Mouse (Mus musculus): ENCODE data around the gene Fryl. TPM values are rescaled to one million over a fixed set of nuclear protein-coding genes. Genes with fewer than 3 reads are reported as not detected.

Gene Fryl
- polyA plus RNA-seq, 1 experiment from 2014 or later: 35.6 TPM

DNA sequence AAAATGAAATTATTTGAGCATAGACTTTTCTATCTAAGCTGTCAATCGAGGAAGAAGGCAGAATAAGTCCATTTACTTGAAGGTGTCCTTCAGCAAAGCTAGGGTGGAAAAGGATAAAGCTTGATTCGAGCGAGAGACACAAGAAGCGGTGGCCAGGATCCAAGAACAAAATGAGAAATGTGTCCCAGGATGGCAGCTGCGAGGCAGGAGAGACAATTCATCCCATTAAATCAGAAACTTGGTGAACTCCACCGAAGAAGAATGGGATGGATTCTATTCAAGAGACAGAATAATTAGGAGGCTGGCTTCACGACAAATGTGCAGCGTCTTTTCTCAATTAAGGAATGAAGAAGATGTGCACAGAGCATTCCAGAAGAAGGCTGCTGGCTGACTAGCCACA is 14.5 kb downstream of the Fryl start:
- no peak overlapping the region for H3K4me3 ChIP-seq (ENCODE audit: inconsistent target)
- 94% methylated on average over 8 of the region's 8 CpGs for WGBS (ENCODE audit: missing documents)
- H3K79me2 ChIP-seq (ENCODE audit: inconsistent target): peaks cover 99% of the 10 kb centered on the region
- no peaks in the 10 kb centered on the region for H3K36me3 ChIP-seq (ENCODE audit: inconsistent target)
- H3K27ac ChIP-seq: no peak overlapping the region

DNA sequence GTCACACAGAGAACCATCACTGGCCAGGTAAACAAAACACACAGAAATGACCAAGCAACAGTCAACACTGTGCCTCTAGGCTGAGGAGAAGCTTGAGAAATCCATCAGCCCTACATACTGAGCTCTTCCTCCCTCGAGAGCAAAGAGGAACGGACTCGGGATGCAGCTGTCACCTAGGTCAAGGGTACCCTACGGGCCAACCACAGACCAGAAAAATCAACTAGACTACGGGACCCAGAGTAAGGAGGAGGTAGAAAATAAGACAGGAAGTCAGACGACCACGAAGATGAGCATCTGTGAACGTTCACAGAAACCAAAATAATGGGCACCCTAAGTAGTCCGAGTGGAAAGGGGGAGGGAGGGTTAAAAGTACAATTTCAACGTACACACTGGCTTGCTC is 15.1 kb downstream of the Fryl start:
- Histone ChIP-seq H3K4me3 (ENCODE audit: inconsistent target) (no peak overlapping the region), H3K36me3 (ENCODE audit: inconsistent target) (no peaks in the 10 kb centered on the region), H3K79me2 (ENCODE audit: inconsistent target) (peaks cover 99% of the 10 kb centered on the region), H3K27ac (no peak overlapping the region)
- 16% methylated on average over 10 of the region's 10 CpGs for WGBS (ENCODE audit: missing documents)

DNA sequence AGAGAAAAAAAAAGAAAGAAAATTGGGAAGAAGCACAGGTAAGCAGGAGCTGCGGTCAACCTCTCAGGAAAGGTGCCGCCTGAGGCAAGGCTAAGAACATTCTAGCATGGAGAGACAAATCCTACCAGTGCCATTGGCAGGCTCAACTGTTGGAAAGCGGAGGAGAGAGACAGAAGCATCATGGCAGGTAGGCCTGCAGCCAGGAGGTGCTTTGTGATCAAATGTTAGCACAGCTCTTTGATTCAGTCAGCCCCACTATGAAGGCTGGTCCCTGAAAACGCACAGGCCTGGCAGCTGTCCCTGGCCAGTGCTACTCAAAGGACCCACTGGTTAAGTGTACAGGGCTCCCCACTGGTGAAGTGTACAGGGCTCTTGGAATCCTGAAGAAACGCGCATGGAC is 16.0 kb downstream of the Fryl start:
- H3K4me3 ChIP-seq (ENCODE audit: inconsistent target): no peak overlapping the region
- H3K79me2 ChIP-seq (ENCODE audit: inconsistent target): peaks cover 99% of the 10 kb centered on the region
- WGBS (ENCODE audit: missing documents): 96% methylated on average over 6 of the region's 6 CpGs
- H3K36me3 ChIP-seq (ENCODE audit: inconsistent target): no peaks in the 10 kb centered on the region
- H3K27ac ChIP-seq: no peak overlapping the region

DNA sequence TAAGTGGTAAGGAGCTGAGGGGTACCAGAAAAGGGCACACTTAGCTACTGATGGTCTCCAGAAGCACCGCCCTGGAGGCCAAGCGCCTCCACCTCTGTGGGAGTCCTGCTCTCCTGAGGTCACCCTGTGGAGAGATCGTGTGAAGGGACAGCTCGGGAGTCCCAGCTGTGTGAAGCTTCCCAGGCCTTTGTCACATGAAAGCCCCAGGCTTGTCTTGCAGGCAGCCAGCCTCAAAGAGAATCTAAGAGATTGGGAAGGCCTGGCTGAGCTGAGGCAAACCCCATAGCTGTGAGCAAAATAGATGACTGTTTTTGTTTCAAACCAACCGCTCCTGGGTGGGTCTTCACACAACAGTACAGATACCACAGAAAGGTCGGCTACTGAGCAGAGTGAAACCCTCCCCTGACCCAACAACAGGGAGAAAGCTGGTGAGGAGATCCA is 19.5 kb downstream of the Fryl start:
- WGBS (ENCODE audit: missing documents): 91% methylated on average over 6 of the region's 6 CpGs
- H3K27ac ChIP-seq: no peak overlapping the region
- H3K36me3 ChIP-seq (ENCODE audit: inconsistent target): no peaks in the 10 kb centered on the region
- peaks cover 99% of the 10 kb centered on the region for H3K79me2 ChIP-seq (ENCODE audit: inconsistent target)
- H3K4me3 ChIP-seq (ENCODE audit: inconsistent target): no peak overlapping the region

DNA sequence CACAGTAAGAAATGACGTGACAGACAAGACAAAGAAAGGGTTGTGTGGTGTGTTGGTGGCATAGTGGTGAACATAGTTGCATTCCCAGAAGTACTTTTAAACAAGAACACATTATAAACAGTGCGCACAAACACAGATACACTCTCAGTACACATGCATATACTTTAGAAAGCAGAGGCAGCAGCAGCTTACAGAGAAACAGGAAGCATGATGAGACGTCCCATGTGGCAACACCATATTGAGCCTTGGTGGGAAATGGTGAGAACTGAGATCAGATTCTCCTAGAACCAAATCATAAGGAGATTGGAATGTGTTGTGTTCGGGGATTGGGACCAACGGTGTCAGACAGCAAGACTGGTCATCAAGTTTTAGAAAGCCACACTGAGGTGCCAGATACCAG is 21.2 kb downstream of the Fryl start:
- Histone ChIP-seq H3K79me2 (ENCODE audit: inconsistent target) (peaks cover 100% of the 10 kb centered on the region), H3K4me3 (ENCODE audit: inconsistent target) (no peak overlapping the region), H3K27ac (no peak overlapping the region), H3K36me3 (ENCODE audit: inconsistent target) (no peaks in the 10 kb centered on the region)
- 77% methylated on average over 5 of the region's 5 CpGs for WGBS (ENCODE audit: missing documents)

DNA sequence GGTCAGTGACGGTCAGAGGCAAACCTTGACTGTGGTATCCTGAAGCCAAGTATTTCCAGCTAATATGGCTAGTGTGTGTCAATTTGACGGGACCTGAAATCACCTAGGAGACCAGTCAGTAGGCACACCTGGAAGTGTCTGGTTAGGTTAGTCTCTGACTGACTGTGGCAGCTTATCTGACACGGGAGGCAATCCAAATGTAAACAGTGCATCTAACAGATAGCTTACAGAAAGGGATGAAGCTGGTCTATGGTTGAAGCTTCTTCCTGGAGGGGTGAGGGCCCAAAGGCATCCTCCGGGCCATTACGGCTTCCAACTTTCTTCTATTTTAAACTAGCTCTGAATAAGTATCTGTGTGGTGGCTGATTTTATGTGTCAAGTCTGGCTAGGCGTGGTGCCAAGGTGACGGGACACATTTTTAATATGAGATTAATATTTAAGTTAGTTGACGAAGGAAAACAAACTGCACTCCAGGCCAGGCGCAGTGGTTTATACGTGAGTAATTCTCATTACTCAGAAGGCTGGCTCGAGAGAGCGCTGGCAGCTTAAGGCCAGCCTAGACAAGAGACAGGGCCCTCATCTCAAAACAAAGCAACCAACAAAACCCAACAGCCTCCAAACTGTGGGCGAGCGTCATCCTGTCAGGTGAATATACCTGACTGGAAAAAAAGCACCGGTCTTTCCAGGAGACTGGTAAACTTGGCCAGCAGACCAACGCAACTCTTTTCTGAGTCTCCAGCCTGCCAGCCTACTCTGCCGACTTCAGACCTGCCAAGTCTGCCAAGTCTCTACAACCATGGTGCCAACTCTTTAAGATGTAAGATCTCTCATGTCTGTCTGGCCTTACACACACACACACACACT is 23.2 kb downstream of the Fryl start:
- 92% methylated on average over 17 of the region's 17 CpGs for WGBS (ENCODE audit: missing documents)
- H3K79me2 ChIP-seq (ENCODE audit: inconsistent target): peaks cover 100% of the 10 kb centered on the region

DNA sequence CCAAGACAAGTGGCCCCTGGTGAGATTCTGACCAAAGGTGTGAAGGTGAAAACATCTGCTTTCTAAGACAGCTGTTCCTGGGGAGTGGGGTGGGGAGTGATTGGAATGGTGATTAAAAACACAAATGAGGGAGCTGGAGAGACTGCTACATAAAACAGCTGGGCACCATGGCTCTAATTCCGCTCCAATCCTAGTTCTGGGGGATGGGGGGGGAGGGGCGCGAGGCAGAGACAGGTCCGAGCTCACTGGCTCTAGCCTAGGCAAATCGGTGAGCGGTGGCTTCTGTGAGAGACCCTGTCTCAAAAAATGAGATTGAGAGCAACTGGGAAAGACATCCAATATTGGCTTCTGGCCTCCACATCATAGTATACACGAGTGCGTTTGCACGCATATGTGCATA is 24.2 kb downstream of the Fryl start:
- Histone ChIP-seq H3K79me2 (ENCODE audit: inconsistent target) (peaks cover 100% of the 10 kb centered on the region), H3K4me3 (ENCODE audit: inconsistent target) (no peak overlapping the region), H3K27ac (no peak overlapping the region), H3K36me3 (ENCODE audit: inconsistent target) (no peaks in the 10 kb centered on the region)
- WGBS (ENCODE audit: missing documents): 88% methylated on average over 8 of the region's 9 CpGs

More for the DNA sequence above, 23.2 kb downstream of the Fryl start:
- Histone ChIP-seq H3K27ac (no peak overlapping the region), H3K4me3 (ENCODE audit: inconsistent target) (no peak overlapping the region), H3K36me3 (ENCODE audit: inconsistent target) (no peaks in the 10 kb centered on the region)

DNA sequence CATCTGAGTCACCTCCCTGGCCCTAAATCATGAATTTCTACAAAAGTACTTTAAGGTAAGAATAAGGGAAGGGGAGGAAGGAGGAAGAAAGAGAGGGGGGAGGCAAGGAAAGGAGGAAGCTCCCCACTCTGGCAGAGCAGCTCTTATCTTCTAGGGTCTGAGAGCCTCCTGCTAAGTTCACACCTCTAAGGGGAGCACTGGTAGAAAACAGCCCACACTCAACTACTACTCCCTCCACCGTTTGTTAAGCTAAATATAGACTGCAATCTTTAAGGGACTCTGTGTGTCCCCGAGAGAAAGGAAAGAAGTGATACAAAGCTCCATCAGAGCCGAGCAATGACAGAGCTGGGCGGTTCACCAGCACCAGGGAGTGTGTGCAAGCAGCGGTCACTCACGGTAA is 24.6 kb downstream of the Fryl start:
- Histone ChIP-seq H3K4me3 (ENCODE audit: inconsistent target) (no peak overlapping the region), H3K79me2 (ENCODE audit: inconsistent target) (peaks cover 100% of the 10 kb centered on the region), H3K36me3 (ENCODE audit: inconsistent target) (no peaks in the 10 kb centered on the region), H3K27ac (no peak overlapping the region)
- 61% methylated on average over 6 of the region's 6 CpGs for WGBS (ENCODE audit: missing documents)

DNA sequence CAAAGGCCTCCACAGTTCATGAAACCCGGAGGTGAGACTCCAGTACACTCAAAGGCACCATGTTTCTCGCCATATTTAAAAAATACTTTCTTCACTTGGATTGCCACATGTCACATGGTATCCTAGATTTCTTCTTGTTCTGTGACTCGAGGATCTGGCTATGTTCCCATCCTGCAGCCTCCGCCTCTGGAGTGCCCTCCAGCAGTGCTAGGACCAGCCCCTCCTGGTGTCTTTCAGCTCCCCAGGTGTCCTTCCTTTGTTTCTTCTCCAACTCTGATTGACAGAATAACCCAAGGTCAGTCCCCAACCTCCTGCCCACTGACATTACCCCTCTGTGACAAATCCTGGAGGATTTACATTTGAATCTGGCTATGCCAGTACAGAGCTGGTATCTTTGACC is 26.2 kb downstream of the Fryl start:
- H3K4me3 ChIP-seq (ENCODE audit: inconsistent target): no peak overlapping the region
- H3K79me2 ChIP-seq (ENCODE audit: inconsistent target): peaks cover 96% of the 10 kb centered on the region
- no peak overlapping the region for H3K27ac ChIP-seq
- no peaks in the 10 kb centered on the region for H3K36me3 ChIP-seq (ENCODE audit: inconsistent target)
- WGBS (ENCODE audit: missing documents): 90% methylated on average over 4 of the region's 4 CpGs

DNA sequence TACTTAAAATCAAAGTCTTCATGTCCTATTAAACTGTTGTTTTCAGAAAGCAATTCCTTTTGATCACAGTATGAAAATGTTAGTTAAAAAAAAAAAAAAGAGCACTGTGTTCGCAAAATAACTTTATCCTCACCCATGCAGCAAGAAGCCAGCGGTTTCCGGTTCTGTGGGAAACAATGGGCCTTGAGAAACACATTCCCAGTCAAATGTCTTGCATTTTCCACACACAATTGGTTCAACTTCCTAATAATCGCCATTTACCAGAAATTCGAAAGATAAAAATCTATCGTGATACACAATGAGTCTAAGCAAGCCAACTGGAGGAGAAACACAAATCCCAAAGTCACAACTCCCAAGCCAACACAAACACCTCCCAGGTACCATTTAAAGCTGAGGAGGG is 27.0 kb downstream of the Fryl start:
- Histone ChIP-seq H3K79me2 (ENCODE audit: inconsistent target) (peaks cover 92% of the 10 kb centered on the region), H3K27ac (no peak overlapping the region), H3K4me3 (ENCODE audit: inconsistent target) (no peak overlapping the region), H3K36me3 (ENCODE audit: inconsistent target) (no peaks in the 10 kb centered on the region)
- 86% methylated on average over 6 of the region's 6 CpGs for WGBS (ENCODE audit: missing documents)

DNA sequence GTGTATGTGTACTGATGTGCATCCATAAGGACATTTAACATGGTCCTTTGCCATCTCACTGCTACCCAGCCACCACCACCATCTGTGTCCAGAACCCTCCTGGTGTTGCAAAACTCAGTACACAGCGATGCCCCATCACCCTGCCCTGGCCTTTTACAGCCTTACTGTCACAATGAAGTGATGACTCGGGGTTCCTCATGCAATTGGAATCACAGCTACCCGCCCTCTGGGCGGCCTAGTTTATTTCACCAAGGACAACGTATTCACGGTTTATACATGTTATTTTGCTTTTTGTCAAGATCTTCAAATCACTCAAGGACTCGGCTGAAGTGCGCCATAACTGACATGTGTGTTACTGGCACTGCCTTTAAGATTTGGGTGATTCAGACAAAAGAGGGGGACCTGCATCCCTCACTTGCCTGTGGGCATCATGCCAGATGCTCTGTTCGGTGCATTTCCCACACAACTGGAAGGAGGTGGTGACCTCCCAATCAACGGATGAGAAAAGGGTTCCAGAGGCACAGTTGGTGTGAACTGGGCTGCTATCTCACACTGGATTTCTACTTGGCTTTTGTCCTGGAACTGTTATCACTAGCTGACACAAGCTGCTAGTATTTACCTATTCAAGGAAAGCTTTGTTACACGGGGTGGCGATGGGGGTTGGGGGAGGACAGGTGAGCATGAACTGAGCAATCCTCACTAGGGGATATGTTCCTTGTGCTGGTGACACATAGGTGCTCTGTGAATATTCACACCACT is 27.9 kb downstream of the Fryl start:
- 88% methylated on average over 12 of the region's 12 CpGs for WGBS (ENCODE audit: missing documents)
- H3K36me3 ChIP-seq (ENCODE audit: inconsistent target): no peaks in the 10 kb centered on the region

DNA sequence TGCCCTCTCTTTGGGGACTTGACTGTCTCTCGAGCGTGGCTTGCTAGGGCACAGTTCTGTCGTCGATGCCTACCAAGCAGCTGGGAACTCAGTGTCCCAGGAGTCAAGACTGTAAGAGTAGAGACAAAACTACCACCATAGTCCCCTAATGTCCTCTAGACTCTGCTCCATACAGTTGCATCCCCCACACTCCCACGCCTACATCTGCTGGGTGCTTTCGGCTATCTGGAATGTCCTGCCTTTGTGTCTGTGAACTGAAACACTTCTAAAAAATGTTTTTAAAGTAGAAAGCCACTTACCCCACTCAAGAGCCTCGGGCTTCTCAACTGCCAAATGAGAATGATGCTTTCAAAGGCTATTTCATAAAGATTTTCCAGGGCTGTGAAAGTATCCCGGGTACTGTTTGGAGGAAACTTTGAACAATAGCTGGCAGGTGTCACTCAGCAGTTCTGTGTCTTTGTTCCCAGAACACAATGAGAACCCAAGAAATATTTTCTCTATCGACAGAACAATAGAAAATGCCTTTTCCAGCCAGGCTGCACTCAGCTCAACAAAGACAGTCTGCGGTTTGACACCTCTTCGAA is 28.8 kb downstream of the Fryl start:
- Histone ChIP-seq H3K4me3 (ENCODE audit: inconsistent target) (no peak overlapping the region), H3K27ac (no peak overlapping the region)

More for the DNA sequence above, 27.9 kb downstream of the Fryl start:
- no peak overlapping the region for H3K27ac ChIP-seq
- H3K4me3 ChIP-seq (ENCODE audit: inconsistent target): no peak overlapping the region
- H3K79me2 ChIP-seq (ENCODE audit: inconsistent target): peaks cover 92% of the 10 kb centered on the region

DNA sequence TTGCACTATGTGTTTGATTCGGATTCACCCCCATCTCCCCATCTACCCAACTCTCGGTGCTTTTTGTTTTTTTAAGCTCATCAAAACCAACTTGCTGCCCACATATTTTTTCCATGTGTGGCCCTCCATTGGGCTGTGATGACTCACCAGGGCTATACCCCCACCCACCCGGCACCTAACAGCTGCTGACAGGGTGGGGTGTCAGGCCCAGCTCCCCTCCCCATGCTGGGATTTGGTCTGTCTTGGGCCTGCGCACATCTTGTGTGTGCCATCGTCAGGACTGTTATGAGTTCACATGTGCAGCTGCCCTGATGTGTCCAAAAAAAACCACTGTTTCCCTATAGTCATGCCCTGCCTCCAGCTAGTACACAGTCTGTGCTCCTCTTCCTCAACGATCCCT is 33.4 kb downstream of the Fryl start:
- Histone ChIP-seq H3K36me3 (ENCODE audit: inconsistent target) (no peaks in the 10 kb centered on the region), H3K4me3 (ENCODE audit: inconsistent target) (no peak overlapping the region), H3K79me2 (ENCODE audit: inconsistent target) (peaks cover 60% of the 10 kb centered on the region), H3K27ac (no peak overlapping the region)
- 88% methylated on average over 5 of the region's 6 CpGs for WGBS (ENCODE audit: missing documents)

More for the DNA sequence above, 28.8 kb downstream of the Fryl start:
- Histone ChIP-seq H3K79me2 (ENCODE audit: inconsistent target) (peaks cover 92% of the 10 kb centered on the region), H3K36me3 (ENCODE audit: inconsistent target) (no peaks in the 10 kb centered on the region)
- 87% methylated on average over 11 of the region's 11 CpGs for WGBS (ENCODE audit: missing documents)

DNA sequence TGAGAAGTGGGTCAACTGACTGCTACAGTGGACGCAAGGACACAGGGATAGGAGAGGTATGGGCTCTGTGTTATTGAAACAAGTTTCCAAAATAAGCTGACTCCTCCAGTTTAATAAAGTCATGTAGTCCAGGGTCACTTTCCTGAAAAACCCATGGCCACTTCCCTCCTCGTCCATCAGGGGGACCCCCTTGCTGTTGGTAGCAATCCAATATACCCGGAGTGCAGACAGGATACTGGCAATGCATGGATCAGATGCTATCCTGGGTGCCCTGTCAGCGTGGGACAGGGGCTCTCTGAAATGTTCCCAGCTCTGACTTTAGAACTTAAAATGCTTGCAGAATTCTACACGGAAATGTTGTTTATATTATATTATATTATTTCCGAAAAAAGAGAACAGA is 34.0 kb downstream of the Fryl start:
- Histone ChIP-seq H3K36me3 (ENCODE audit: inconsistent target) (no peaks in the 10 kb centered on the region), H3K27ac (no peak overlapping the region), H3K79me2 (ENCODE audit: inconsistent target) (peaks cover 54% of the 10 kb centered on the region), H3K4me3 (ENCODE audit: inconsistent target) (no peak overlapping the region)
- 80% methylated on average over 6 of the region's 6 CpGs for WGBS (ENCODE audit: missing documents)

DNA sequence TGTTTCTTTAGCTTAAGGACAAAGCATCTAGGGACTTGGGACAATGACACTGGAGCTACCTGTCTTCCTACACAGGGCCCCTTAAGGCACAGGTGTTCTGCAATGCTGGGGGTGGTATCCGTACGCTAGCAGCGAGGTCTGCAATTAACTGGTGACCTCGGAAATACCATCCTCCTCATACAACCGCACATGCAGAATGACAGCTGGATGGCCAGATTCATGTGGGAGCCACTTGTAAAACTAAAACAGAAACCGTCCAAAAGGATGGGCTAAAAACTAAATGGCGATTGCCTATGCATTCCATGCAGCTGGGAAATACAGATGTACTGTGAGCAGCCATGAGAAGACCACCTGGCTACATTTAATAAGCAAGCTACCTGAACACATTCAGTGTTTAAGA is 34.6 kb downstream of the Fryl start:
- Histone ChIP-seq H3K4me3 (ENCODE audit: inconsistent target) (no peak overlapping the region), H3K79me2 (ENCODE audit: inconsistent target) (peaks cover 48% of the 10 kb centered on the region), H3K36me3 (ENCODE audit: inconsistent target) (no peaks in the 10 kb centered on the region), H3K27ac (no peak overlapping the region)
- 92% methylated on average over 7 of the region's 7 CpGs for WGBS (ENCODE audit: missing documents)

Measured in macrophage (primary cell).